Mouse (Mus musculus): ENCODE results near the gene Prss54. TPM values are rescaled to one million over a fixed set of nuclear protein-coding genes. Genes with fewer than 3 reads are reported as not detected.
"Not testable (repeated sequence)": the region's sequence is repeated elsewhere in the genome, so short reads cannot be mapped to it uniquely, and the experiment has no call there.

The Prss54 gene
- polyA plus RNA-seq (2012; rRNA removed) = not detected in 2 replicates

GRCm38 (mm10) chr8:95576240-95576639 lies at the start of gene Prss54:
Gene Prss54, minus strand, starts transcription at chr8:95576340.
- TF ChIP-seq POLR2A (IDR thresholded peaks at IDR 0.05; ENCODE audit: borderline replicate concordance, extremely low read depth, insufficient read depth, insufficient read length, poor library complexity, severe bottlenecking) (no peak), CTCF (IDR thresholded peaks at IDR 0.05; ENCODE audit: borderline replicate concordance, extremely low read depth, insufficient read depth, insufficient read length) (no peak)
- DNase-seq (ENCODE audit: low read depth) = no peak

DNA sequence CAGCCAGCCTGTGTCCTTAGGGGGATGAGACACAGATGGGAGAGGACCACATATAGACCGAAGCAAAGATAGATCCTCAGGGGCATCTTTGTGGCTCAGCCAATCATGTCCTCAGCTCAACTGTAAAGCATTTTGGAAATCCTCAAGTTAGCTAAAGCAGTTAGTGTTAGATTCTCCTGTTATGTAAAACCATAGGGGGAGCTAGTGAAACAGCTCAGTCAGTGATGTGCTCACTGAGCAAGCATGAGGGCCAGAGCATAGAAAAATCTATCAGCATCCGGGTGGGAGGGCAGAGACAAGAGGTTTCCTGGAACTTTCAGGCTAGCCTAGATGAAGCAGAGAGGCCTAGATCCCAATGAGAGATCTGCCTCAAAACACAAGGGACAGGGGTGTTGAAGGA lies 48.7 kb upstream of the Prss54 start:
- no peak for TF ChIP-seq CTCF (IDR thresholded peaks at IDR 0.05; ENCODE audit: borderline replicate concordance, extremely low read depth, insufficient read depth, insufficient read length)
- TF ChIP-seq POLR2A (IDR thresholded peaks at IDR 0.05; ENCODE audit: borderline replicate concordance, extremely low read depth, insufficient read depth, insufficient read length, poor library complexity, severe bottlenecking) = no peak
- DNase-seq (ENCODE audit: low read depth) = no peak

GRCm38 (mm10) chr8:95620046-95620445 lies 43.9 kb upstream of the Prss54 start:
- no peak for DNase-seq (ENCODE audit: low read depth)
- no peak for TF ChIP-seq POLR2A (IDR thresholded peaks at IDR 0.05; ENCODE audit: borderline replicate concordance, extremely low read depth, insufficient read depth, insufficient read length, poor library complexity, severe bottlenecking)
- no peak for TF ChIP-seq CTCF (IDR thresholded peaks at IDR 0.05; ENCODE audit: borderline replicate concordance, extremely low read depth, insufficient read depth, insufficient read length)

DNA sequence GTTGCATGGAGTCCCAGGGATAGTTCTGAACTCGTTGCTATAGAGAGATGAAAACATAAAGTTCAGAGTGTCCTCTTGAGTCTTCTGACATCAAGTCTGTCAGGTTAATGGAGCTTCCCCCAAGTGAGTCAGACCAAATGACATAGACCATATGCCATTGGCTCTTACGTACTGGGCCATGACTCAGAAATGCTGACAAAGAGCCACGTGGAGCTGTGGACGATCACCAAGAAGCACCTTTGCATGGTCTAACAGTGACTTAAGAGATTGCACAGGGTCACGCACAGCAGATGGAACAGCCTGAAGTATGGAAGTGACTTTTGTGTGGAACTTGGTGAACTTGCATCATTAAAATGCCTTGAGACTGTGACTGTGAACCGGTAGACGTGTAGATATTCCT lies 40.2 kb upstream of the Prss54 start:
- no peak for DNase-seq (ENCODE audit: low read depth)
- TF ChIP-seq CTCF (IDR thresholded peaks at IDR 0.05; ENCODE audit: borderline replicate concordance, extremely low read depth, insufficient read depth, insufficient read length) = no peak
- no peak for TF ChIP-seq POLR2A (IDR thresholded peaks at IDR 0.05; ENCODE audit: borderline replicate concordance, extremely low read depth, insufficient read depth, insufficient read length, poor library complexity, severe bottlenecking)

GRCm38 (mm10) chr8:95611769-95612168 lies 35.6 kb upstream of the Prss54 start:
- TF ChIP-seq CTCF (IDR thresholded peaks at IDR 0.05; ENCODE audit: borderline replicate concordance, extremely low read depth, insufficient read depth, insufficient read length) = no peak
- TF ChIP-seq POLR2A (IDR thresholded peaks at IDR 0.05; ENCODE audit: borderline replicate concordance, extremely low read depth, insufficient read depth, insufficient read length, poor library complexity, severe bottlenecking) = no peak
- no peak for DNase-seq (ENCODE audit: low read depth)

GRCm38 (mm10) chr8:95610749-95611148 lies 34.6 kb upstream of the Prss54 start:
- TF ChIP-seq POLR2A (IDR thresholded peaks at IDR 0.05; ENCODE audit: borderline replicate concordance, extremely low read depth, insufficient read depth, insufficient read length, poor library complexity, severe bottlenecking) (no peak), CTCF (IDR thresholded peaks at IDR 0.05; ENCODE audit: borderline replicate concordance, extremely low read depth, insufficient read depth, insufficient read length) (no peak)

GRCm38 (mm10) chr8:95609406-95609805 lies 33.3 kb upstream of the Prss54 start:
- no peak for TF ChIP-seq POLR2A (IDR thresholded peaks at IDR 0.05; ENCODE audit: borderline replicate concordance, extremely low read depth, insufficient read depth, insufficient read length, poor library complexity, severe bottlenecking)
- no peak for TF ChIP-seq CTCF (IDR thresholded peaks at IDR 0.05; ENCODE audit: borderline replicate concordance, extremely low read depth, insufficient read depth, insufficient read length)
- no peak for DNase-seq (ENCODE audit: low read depth)

More at GRCm38 (mm10) chr8:95610749-95611148, 34.6 kb upstream of the Prss54 start:
- no peak for DNase-seq (ENCODE audit: low read depth)

- no peak for TF ChIP-seq CTCF (IDR thresholded peaks at IDR 0.05; ENCODE audit: borderline replicate concordance, extremely low read depth, insufficient read depth, insufficient read length)
- no peak for TF ChIP-seq POLR2A (IDR thresholded peaks at IDR 0.05; ENCODE audit: borderline replicate concordance, extremely low read depth, insufficient read depth, insufficient read length, poor library complexity, severe bottlenecking)
- DNase-seq (ENCODE audit: low read depth) = no peak
Measured at GRCm38 (mm10) chr8:95607210-95607609, 31.1 kb upstream of the Prss54 start.

GRCm38 (mm10) chr8:95606509-95606908 lies 30.4 kb upstream of the Prss54 start:
- DNase-seq (ENCODE audit: low read depth) = not testable (repeated sequence)
- 0 out of 2 replicates have a peak, but pooled peaks have one; percentile 21 for TF ChIP-seq CTCF (IDR thresholded peaks at IDR 0.05; ENCODE audit: borderline replicate concordance, extremely low read depth, insufficient read depth, insufficient read length)

DNA sequence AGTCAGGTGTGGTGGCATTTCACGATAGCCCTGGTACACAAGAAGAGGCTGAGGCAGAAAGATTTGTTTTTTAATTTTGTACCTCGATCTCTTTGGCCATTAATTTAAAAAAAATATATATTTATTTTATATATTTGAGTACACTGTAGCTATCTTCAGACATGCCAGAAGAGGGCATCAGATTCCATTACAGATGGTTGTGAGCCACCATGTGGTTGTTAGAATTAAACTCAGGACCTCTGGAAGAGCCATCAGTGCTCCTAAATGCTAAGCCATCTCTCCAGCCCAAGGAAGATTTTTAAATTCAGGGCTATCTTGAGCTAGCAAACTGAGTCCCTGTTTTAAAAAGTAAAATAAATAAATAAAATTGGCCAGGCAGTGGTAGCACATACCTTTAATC lies 26.0 kb upstream of the Prss54 start:
- TF ChIP-seq POLR2A (IDR thresholded peaks at IDR 0.05; ENCODE audit: borderline replicate concordance, extremely low read depth, insufficient read depth, insufficient read length, poor library complexity, severe bottlenecking) = no peak
- TF ChIP-seq CTCF (IDR thresholded peaks at IDR 0.05; ENCODE audit: borderline replicate concordance, extremely low read depth, insufficient read depth, insufficient read length) = no peak
- DNase-seq (ENCODE audit: low read depth) = no peak

GRCm38 (mm10) chr8:95601306-95601705 lies 25.2 kb upstream of the Prss54 start:
- TF ChIP-seq POLR2A (IDR thresholded peaks at IDR 0.05; ENCODE audit: borderline replicate concordance, extremely low read depth, insufficient read depth, insufficient read length, poor library complexity, severe bottlenecking) = no peak
- no peak for TF ChIP-seq CTCF (IDR thresholded peaks at IDR 0.05; ENCODE audit: borderline replicate concordance, extremely low read depth, insufficient read depth, insufficient read length)
- DNase-seq (ENCODE audit: low read depth) = no peak

DNA sequence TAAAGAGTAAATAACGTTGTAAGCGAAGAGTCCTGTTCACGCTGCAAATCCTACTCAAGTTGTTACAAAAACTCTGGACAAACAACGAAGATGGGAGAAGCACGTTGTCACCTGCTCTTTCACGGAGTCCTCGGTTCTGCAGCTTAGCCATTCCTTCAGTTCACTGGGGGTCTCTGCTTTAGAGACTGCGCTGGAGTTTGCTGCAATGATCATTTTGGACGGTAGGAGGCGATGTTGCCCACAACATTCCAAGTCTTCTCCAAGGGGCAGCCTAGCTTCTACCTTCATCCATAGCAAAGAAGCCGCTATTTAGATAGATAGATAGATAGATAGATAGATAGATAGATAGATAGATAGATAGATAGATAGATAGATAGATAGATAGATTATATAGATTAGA lies 23.7 kb upstream of the Prss54 start:
- peak; percentile 83 for DNase-seq (ENCODE audit: low read depth)
- TF ChIP-seq CTCF (IDR thresholded peaks at IDR 0.05; ENCODE audit: borderline replicate concordance, extremely low read depth, insufficient read depth, insufficient read length) = peak; percentile 85
- TF ChIP-seq POLR2A (IDR thresholded peaks at IDR 0.05; ENCODE audit: borderline replicate concordance, extremely low read depth, insufficient read depth, insufficient read length, poor library complexity, severe bottlenecking) = no peak
